Mouse (Mus musculus): Measurements from ENCODE around the gene Rap1a. TPM values are rescaled to one million over a fixed set of nuclear protein-coding genes. Genes with fewer than 3 reads are reported as not detected.
A peak's percentile ranks its signal among the peaks of the same experiment; 100 is the strongest.

Gene Rap1a
- total RNA-seq, 2 experiments from 2014 or later: 74.1 to 94.9 TPM

GRCm38 (mm10) chr3:105806519-105807249 lies 5.5 kb upstream of the Rap1a start:
- no peak for DNase-seq (ENCODE audit: low spot score)

DNA sequence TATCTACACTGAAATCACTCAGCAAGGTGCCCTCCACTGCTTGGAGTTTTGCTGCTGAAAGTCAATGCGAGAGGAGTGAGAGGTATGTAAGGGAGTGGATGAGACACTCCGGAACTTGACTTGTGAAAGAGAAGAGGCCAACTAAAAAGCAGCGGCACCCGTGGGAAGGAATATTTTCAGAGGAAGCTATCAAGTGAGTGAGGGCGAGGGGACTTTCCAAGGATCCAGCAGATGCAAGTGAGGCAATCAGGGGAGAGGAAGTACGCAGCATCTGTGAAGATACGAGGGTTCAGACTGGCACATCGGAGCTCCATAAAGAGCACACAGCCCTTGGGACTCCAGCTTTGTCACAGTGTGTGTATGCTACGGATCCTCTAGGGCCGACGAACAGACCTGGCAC lies 2.5 kb upstream of the Rap1a start:
- DNase-seq (ENCODE audit: low spot score): no peak

- DNase-seq (ENCODE audit: low spot score): peak; percentile 16
Observed at GRCm38 (mm10) chr3:105800675-105801190, 403 bp downstream of the Rap1a start.

DNA sequence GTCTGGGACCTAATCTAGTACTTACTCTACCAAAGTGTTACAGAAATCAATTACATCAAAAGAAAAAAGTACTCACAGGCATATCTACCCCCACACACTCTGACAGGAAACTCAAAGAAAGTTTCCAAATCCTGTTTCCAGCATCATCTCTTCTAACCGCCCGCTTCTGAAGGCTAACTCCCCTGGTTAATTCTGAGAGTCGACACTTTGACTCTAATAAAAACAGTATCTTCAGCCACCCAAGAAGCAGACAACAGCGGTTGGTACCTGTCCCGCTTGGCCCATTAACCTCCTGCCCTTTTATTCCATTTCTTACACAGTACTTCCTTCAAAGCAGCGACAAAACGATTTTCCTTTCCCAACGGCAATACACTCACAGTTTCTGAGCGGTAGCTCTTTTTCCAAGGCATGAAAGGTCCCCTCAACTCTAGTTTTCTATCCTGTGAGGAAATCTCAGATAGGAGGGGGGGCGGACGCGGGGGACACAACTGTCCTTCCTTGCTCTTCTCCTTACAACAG lies 921 bp downstream of the Rap1a start:
- DNase-seq (ENCODE audit: low spot score): no peak

- no peak for DNase-seq (ENCODE audit: low spot score)
Observed at GRCm38 (mm10) chr3:105799375-105799774, 1.8 kb downstream of the Rap1a start.

DNA sequence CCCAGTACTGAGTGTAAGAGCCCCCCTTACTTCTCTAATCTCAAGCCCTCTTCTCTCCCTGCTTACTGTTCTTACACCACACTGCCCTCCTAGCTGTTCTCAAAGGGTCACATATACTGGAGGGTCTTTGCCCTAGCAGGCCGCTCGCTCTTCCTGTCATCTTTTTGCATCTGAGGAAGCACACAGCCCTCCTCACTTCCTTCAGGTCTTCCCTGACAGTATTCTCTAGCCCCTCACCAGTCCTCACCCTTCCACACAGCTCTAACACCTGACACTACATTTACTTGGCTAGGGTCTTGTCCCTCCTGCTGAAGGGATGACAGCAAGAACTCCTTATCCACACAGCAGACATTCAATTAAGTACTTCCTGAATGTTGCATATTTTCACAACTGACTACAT lies 2.4 kb downstream of the Rap1a start:
- DNase-seq (ENCODE audit: low spot score): no peak

GRCm38 (mm10) chr3:105797427-105797826 lies 3.7 kb downstream of the Rap1a start:
- DNase-seq (ENCODE audit: low spot score): no peak

DNA sequence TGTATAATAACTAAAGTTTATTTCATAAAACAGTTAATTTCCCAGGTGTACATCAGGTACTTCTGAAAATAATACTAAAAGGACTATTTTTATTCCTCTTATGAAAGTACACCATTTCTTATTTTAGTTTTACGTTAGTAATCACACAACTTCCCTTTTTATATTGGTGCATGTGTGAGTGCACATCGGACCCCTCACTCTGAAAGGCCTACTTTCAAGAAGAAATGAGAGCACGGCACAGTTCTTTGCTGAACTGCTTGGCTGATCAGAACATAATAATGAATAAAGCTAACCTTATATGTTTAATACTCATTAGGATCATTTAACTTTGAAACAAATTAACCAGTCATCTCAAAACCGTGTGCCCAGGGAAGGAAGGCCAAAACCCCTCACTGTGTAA lies 4.4 kb downstream of the Rap1a start:
- no peak for DNase-seq (ENCODE audit: low spot score)

DNA sequence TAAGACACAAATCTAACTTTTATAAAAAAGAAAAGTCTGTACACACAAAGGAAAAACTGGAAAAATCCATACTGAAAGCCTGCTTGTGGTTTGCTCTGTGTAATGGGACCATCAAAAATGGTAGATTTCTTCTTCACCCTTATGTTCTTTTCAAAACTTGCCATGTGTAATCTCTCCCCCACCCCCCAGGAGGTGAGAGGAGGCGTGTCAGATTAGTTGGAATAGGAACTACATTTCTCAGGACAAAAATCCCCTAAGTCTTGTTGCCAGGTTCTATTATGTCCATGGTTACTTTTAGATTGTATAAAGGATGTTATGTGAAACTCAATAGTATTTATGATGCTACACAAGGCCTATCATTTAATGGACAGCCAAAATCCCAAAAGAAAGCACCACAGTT lies 6.8 kb downstream of the Rap1a start:
- DNase-seq (ENCODE audit: low spot score): no peak

GRCm38 (mm10) chr3:105792309-105792708 lies 8.8 kb downstream of the Rap1a start:
- no peak for DNase-seq (ENCODE audit: low spot score)

GRCm38 (mm10) chr3:105791129-105791528 lies 10.0 kb downstream of the Rap1a start:
- DNase-seq (ENCODE audit: low spot score): no peak

DNA sequence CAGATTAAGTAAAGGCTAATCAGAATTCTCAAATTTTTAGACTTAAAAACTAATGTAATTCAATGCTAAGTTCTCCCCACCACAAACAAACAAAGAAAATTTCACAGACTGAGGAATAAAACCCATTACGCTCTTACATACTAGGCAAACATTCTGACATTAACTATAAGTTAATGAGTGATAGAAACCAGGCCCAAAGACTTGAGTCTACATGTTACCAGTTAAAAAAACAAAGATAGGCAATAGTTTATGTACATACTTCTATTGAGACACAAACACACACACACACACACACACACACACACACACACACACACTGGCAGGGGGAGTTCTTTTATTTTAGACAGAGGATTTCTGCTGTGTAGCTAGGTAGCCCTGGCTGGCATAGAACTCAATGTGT lies 10.8 kb downstream of the Rap1a start:
- DNase-seq (ENCODE audit: low spot score): no peak

- no peak for DNase-seq (ENCODE audit: low spot score)
Observed at GRCm38 (mm10) chr3:105789776-105790175, 11.4 kb downstream of the Rap1a start.

DNA sequence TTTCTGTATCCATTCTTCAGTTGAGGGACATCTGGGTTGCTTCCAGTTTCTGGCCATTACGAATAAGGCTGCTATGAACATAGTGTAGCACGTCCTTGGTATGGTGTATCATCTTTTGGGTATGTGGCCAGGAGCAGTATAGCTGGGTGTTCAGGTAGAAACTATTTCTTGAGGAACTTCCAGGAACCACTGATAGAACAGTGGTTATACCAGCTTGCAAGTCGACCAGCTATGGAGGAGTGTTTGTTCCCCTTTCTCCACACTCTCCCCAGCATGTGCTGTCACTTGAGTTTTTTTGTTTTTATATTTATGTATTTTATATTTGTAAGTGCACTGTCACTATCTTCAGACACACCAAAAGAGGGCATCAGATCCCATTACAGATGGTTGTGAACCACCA lies 13.8 kb downstream of the Rap1a start:
- DNase-seq (ENCODE audit: low spot score): no peak

DNA sequence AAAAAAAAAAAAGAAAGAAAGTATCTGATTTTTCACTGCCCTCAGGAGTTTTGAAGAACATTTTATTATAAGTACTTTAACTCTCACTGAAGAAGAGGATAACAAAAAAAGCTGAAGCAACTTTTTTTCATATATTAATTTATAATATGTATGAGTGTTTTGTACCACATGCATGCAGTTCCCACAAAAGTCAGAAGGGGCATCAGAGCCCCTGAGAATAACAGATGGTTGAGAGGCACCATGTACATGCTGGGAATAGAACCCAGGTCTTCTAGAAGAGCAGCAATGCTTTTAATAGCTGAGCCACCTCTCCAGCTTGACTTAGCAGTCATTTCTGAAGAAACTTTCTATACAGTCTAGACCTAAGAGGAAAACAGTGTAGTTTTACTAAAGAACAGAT lies 15.3 kb downstream of the Rap1a start:
- no peak for DNase-seq (ENCODE audit: low spot score)

DNA sequence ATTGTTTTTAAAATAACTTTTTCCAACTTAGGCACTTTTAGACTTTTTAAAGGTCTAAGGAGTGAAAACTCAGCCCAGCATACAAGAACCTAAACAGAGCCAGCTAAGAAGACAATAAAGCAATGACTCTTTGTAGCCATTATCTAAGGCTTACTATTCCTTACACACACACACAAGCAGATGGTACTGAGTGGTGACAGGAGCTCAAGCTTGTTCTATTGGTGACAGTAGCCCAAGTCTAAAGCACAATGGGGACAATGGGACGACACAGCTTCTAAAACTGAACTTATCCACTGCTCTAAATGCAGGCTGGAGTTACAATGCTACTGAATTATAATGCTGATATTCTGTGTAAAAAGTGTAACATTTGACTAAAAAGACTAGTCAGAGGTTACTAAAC lies 17.3 kb downstream of the Rap1a start:
- no peak for DNase-seq (ENCODE audit: low spot score)

DNA sequence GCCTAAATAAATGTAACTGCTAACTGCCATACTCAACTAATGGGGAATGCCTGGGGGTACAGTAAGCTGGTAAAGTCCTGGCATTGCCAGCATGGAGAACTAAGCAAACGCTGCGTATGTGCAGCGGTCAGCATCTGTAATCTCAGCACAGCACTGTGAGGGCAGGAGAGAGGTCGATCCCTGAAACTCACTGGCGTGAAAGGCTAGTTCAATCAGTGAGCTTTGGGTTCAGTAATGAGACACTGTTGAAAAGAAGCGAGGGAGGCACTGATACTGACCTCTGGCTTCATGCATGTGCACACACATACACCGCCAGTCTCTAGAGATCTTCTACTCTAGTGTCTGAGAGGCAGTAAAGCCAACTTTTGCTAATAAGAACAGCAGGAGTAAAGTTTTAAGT lies 18.7 kb downstream of the Rap1a start:
- no peak for DNase-seq (ENCODE audit: low spot score)

DNA sequence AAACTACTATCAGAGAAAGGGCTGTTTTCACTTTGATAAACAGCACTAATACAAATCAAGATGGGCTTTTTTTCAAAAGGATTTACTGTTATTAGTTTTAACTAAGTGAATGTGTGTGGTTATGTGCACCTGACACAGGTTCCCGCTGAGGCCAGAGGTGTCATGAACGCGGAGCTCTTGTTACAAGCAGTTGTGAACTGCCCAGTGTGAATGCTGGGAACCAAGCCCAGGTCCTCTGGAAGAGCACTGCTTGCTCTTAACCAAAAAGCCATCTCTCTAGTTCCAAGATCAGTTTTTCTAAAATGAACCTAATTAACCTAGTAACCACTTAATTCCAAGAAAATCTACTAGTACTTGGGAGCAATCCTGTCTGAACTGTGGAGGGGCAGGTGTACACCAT lies 23.1 kb downstream of the Rap1a start:
- DNase-seq (ENCODE audit: low spot score): no peak

- no peak for DNase-seq (ENCODE audit: low spot score)
Observed at GRCm38 (mm10) chr3:105774496-105774895, 26.6 kb downstream of the Rap1a start.

DNA sequence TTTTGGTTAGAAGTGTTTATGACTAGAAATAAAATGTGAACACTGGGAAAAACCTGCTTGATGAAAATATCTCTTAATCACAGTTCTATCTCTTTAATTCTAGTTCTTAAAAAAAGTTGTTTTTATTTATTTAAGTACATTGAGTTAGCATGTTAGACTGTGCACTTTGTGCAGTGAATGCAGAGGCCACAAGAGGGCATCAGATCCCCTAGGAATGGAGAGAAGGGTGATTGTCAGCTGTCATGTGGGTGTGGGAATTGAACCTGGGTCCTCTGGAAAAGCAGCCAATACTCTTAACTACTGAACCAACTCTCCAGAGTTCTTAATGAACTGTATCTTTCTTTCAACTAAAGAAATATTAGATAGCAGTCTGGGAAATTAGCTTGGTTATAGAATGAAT lies 29.6 kb downstream of the Rap1a start:
- DNase-seq (ENCODE audit: low spot score): no peak

DNA sequence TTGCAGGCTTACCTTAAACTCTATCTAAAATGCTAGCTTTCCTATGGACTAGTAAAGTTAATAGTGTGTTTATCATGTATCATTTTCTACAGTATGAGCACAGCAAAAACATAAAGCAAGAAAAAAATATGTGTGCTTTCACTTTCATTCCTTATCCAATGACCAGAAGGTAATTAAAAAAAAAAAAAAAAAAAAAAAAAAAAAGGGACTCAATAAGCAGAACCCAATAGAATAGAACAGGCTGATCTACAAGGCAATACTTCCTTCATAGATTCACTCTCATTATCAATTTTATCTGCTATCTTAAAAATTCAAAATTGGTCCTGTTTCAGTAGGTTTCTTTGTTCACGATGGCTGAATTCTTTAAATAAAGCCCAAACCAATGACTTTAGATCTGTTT lies 30.3 kb downstream of the Rap1a start:
- no peak for DNase-seq (ENCODE audit: low spot score)

DNA sequence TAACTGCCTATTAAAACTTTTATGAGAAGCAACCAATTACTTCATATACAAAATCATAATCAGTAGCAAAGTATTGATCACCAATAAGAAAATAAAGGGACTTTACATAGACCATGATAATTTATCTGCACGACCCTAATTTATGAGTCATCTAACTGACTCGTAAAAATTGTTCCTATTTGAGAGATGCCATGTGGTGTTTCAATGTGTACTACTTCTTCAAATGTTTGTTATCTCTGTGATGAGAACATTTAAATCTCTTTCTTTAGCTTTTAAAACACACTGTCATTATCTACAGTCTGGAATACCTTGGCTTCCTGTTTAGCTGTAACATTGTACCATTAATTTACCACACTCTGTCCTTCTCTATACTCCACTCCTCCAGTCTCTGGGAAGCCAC lies 31.8 kb downstream of the Rap1a start:
- no peak for DNase-seq (ENCODE audit: low spot score)

DNA sequence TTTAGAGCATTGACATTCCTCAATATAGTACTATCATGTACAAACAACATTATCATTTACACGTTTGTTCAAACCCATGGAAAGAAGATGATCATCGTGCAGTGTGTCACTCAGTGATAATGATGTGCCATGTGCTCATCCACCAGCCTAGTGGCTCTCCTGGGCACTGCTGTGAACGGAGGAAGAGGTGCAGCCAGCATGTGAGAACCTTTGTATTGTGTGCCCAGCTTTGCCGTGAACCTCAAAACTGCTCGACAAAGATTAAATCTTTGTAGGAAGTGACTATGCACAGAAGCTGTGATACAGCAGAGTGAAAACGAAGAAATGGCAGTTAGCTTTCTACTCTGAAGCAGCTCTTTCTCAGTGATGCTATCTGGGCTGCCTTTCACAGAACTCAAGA lies 32.6 kb downstream of the Rap1a start:
- DNase-seq (ENCODE audit: low spot score): no peak
